Mouse (Mus musculus) embryonic facial prominence, embryonic 12.5 days (tissue): Measurements from ENCODE around the gene Polr2i. TPM values are rescaled to one million over a fixed set of nuclear protein-coding genes. Genes with fewer than 3 reads are reported as not detected.
A peak's percentile ranks its signal among the peaks of the same experiment; 100 is the strongest.
"Not testable (repeated sequence)": the region's sequence is repeated elsewhere in the genome, so short reads cannot be mapped to it uniquely, and the experiment has no call there.

ENCODE experiments used
- ATAC-seq: fragments of 200-750 bp; cut with Nextera tagmentation; 2 replicates; pipeline ENCODE4 v1.8.0; 2017; ENCODE audit not compliant: insufficient number of reproducible peaks, insufficient read depth, low FRiP score, low TSS enrichment
- H3K27ac ChIP-seq: fragments of 300-500 bp; sonication (generic); 2 replicates; pipeline ENCODE4 v1.5.1; 2016; ENCODE audit warnings: mild to moderate bottlenecking
- H3K27me3 ChIP-seq: fragments of 300-500 bp; sonication (generic); 2 replicates; pipeline ENCODE4 v1.6.1; 2016; ENCODE audit warnings: mild to moderate bottlenecking, moderate library complexity
- H3K36me3 ChIP-seq: fragments of 300-500 bp; sonication (generic); 2 replicates; pipeline ENCODE4 v1.6.1; 2016; ENCODE audit warnings: mild to moderate bottlenecking
- H3K4me1 ChIP-seq: fragments of 300-500 bp; sonication (generic); 2 replicates; pipeline ENCODE4 v1.6.1; 2016
- H3K4me2 ChIP-seq: fragments of 300-500 bp; sonication (generic); replicated peaks from 2 replicates; pipeline ENCODE4 v1.6.1; 2016; ENCODE audit warnings: mild to moderate bottlenecking, moderate library complexity
- H3K4me3 ChIP-seq: fragments of 300-500 bp; sonication (generic); 2 replicates; pipeline ENCODE4 v1.5.1; 2016; ENCODE audit warnings: mild to moderate bottlenecking
- H3K9ac ChIP-seq: fragments of 300-500 bp; sonication (generic); 2 replicates; pipeline ENCODE4 v1.6.1; 2016; ENCODE audit warnings: mild to moderate bottlenecking, moderate library complexity
- H3K9me3 ChIP-seq: fragments of 300-500 bp; sonication (generic); 2 replicates; pipeline ENCODE4 v1.6.1; 2016; ENCODE audit warnings: mild to moderate bottlenecking, moderate library complexity
- WGBS: fragments of 180-500 bp; shearing (Covaris S2); methylation state at CpG from one replicate; pipeline ENCODE4 v1.1.7; 2016; 5-methylcytosine and 5-hydroxymethylcytosine counted together
- polyA plus RNA-seq: library from polyadenylated mRNA; unstranded; fragments of >200 nt; fragmentation: Nextera tagmentation; extraction: Ambion mirVana; gene quantifications from 2 replicates; pipeline ENCODE4 v1.2.1, GENCODE M21; 2016

Gene Polr2i
- polyA plus RNA-seq, 1 experiment from 2014 or later = 181 TPM

GRCm38 (mm10) chr7:30194884-30195283 lies 36.9 kb upstream of the Polr2i start:
- Histone ChIP-seq H3K9ac (peak overlapping the region; percentile 77), H3K27ac (peak overlapping the region; percentile 87), H3K4me1 (peaks cover 22% of the 10 kb centered on the region), H3K9me3 (no peaks in the 10 kb centered on the region), H3K4me3 (peak overlapping the region; percentile 76), H3K27me3 (no peaks in the 10 kb centered on the region), H3K4me2 (peak overlapping the region; percentile 79), H3K36me3 (peaks cover 25% of the 10 kb centered on the region)
- peak; percentile 82 for ATAC-seq
- 1% methylated on average over 28 of the region's 28 CpGs for WGBS

DNA sequence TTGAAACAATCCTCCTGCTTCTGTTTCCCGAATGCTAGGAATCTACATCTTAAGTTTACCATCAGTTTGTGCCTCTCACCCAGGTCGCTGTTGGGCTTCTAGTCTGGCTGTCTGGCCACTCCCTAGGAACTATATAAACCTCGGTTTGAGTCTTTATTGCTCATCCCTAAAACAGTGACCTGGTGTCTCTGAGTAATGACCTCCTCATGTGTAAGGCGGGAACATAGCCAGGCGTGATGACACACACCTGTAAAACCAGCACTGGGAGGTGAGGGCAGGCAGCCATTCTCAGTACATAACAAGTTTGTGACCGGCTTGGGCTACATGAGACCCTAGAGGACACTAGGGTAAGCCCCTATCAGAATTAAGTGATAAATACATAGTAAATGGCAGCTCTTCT lies 36.3 kb upstream of the Polr2i start:
- Histone ChIP-seq H3K4me3 (no peak overlapping the region), H3K27ac (no peak overlapping the region), H3K9ac (no peak overlapping the region), H3K27me3 (no peaks in the 10 kb centered on the region), H3K9me3 (no peaks in the 10 kb centered on the region), H3K4me2 (peak overlapping the region; percentile 79), H3K4me1 (peaks cover 22% of the 10 kb centered on the region), H3K36me3 (peaks cover 19% of the 10 kb centered on the region)
- ATAC-seq = no peak
- 71% methylated on average over 6 of the region's 6 CpGs for WGBS

- Histone ChIP-seq H3K9me3 (no peaks in the 10 kb centered on the region), H3K27me3 (no peaks in the 10 kb centered on the region), H3K4me2 (no peak overlapping the region), H3K27ac (no peak overlapping the region), H3K4me3 (no peak overlapping the region), H3K36me3 (peaks cover 12% of the 10 kb centered on the region), H3K4me1 (peaks cover 22% of the 10 kb centered on the region), H3K9ac (no peak overlapping the region)
- no peak for ATAC-seq
- WGBS = 74% methylated on average over 6 of the region's 6 CpGs
These were observed 35.6 kb upstream of the Polr2i start for GRCm38 (mm10) chr7:30196171-30196570.

DNA sequence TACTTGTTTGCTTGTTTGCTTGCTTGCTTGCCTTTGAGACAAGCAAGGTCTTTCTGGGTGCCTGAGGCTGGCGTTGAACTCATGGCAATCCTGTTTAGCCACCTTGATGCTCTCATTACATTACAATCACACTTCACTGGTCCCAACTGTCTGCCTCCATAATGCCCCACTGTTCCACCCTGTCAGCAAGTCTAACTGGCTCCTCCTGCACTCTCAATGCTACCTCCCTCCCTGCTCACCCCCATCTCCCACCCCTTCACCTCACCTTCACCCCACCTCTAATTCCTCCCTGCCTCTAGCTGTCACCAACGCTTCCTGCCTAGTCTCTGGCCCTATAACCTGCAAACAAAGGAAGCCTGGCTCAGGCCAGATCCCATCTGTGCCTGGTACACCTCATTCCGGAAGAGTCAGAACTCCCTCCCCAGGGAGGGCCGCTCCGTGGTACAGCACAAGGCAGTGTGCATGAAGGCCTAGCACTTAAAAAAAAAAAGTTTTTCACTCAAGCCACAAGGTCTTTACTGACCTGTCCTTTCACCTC lies 34.1 kb upstream of the Polr2i start:
- H3K9me3 ChIP-seq = no peaks in the 10 kb centered on the region
- H3K4me1 ChIP-seq = peaks cover 20% of the 10 kb centered on the region
- WGBS = 64% methylated on average over 5 of the region's 5 CpGs
- 0 out of 2 replicates have a peak overlapping the region, but pooled peaks have one; percentile 5 for H3K27ac ChIP-seq
- ATAC-seq = no peak
- no peaks in the 10 kb centered on the region for H3K27me3 ChIP-seq
- H3K4me2 ChIP-seq = no peak overlapping the region
- no peak overlapping the region for H3K9ac ChIP-seq
- no peaks in the 10 kb centered on the region for H3K36me3 ChIP-seq
- no peak overlapping the region for H3K4me3 ChIP-seq

DNA sequence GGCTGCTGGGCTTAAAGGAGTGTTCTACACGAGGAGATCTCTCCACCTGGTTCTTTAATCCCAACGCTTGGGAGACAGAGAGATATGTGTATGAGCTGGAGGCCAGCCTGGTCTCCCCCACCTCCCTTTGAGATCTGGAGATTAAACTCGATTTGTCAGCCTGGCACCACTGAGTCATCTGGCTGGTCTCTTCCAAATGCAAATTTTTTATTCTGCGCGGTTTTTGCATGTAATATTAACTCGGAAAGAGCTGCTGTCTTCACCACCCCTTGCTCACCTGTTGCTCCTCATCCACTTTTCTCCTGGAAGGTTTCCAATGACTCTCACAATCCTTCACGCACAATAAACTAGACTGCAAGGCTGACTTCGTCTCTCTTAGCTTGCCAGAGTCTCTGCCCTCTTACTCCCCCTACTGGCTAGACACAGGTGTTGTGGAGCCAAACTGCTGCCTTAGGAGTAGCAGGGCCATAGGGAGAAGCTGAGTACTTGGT lies 33.2 kb upstream of the Polr2i start, which contains the start of gene Capns1:
Gene Capns1 (minus strand): TSS at position 331 of the 491 bp plus-strand sequence.
- H3K36me3 ChIP-seq = no peaks in the 10 kb centered on the region

GRCm38 (mm10) chr7:30199498-30200139 lies 32.1 kb upstream of the Polr2i start:
- no peak overlapping the region for H3K9ac ChIP-seq
- H3K4me3 ChIP-seq = no peak overlapping the region
- H3K4me1 ChIP-seq = peaks cover 10% of the 10 kb centered on the region; the same call in 1 of the 2 replicates
- no peak overlapping the region for H3K27ac ChIP-seq
- H3K9me3 ChIP-seq = no peaks in the 10 kb centered on the region
- no peak overlapping the region for H3K4me2 ChIP-seq
- H3K27me3 ChIP-seq = no peaks in the 10 kb centered on the region
- no peak for ATAC-seq
- no peaks in the 10 kb centered on the region for H3K36me3 ChIP-seq
- WGBS = 74% methylated on average over 18 of the region's 18 CpGs

More for the DNA sequence above, 33.2 kb upstream of the Polr2i start, which contains the start of gene Capns1:
- Histone ChIP-seq H3K9ac (no peak within 1 kb of the TSS), H3K27ac (peak within 1 kb of the TSS; percentile 46; the same call in 1 of the 2 replicates), H3K4me3 (no peak within 1 kb of the TSS), H3K4me2 (peak within 1 kb of the TSS; percentile 31), H3K9me3 (no peaks in the 10 kb centered on the region), H3K4me1 (peaks cover 11% of the 10 kb centered on the region), H3K27me3 (no peaks in the 10 kb centered on the region)
- 6% methylated on average over 8 of the region's 8 CpGs for WGBS
- no peak for ATAC-seq

DNA sequence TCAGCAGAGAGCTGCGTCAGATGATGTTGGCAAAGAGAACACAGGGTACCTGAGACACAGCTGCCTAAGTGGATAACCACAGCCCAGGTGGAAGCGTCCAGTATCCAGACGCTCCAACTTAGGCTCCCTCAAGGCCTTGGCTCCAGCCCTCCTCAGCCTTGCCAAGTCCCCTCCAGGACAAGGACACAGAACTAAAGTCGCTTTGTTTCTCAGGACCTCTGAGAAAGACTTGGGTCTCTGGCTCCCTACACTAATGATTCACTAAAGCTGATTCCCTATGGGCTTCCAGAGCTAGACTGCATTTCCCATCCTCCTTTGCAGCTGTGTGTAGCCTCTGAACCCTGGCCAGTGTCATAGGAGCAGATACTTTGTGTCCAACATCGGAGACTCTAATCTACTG lies 31.5 kb upstream of the Polr2i start:
- Histone ChIP-seq H3K27me3 (no peaks in the 10 kb centered on the region), H3K9me3 (no peaks in the 10 kb centered on the region), H3K9ac (no peak overlapping the region), H3K4me2 (no peak overlapping the region), H3K27ac (no peak overlapping the region), H3K4me1 (peaks cover 8% of the 10 kb centered on the region; the same call in 1 of the 2 replicates), H3K4me3 (no peak overlapping the region), H3K36me3 (no peaks in the 10 kb centered on the region)
- WGBS = 79% methylated on average over 5 of the region's 5 CpGs
- no peak for ATAC-seq

GRCm38 (mm10) chr7:30200661-30201060 lies 31.1 kb upstream of the Polr2i start:
- not testable (repeated sequence) for H3K9ac ChIP-seq, ATAC-seq, H3K36me3 ChIP-seq, H3K27ac ChIP-seq, H3K4me2 ChIP-seq, H3K4me3 ChIP-seq, H3K27me3 ChIP-seq, H3K4me1 ChIP-seq, H3K9me3 ChIP-seq
- 84% methylated on average over 5 of the region's 5 CpGs for WGBS

DNA sequence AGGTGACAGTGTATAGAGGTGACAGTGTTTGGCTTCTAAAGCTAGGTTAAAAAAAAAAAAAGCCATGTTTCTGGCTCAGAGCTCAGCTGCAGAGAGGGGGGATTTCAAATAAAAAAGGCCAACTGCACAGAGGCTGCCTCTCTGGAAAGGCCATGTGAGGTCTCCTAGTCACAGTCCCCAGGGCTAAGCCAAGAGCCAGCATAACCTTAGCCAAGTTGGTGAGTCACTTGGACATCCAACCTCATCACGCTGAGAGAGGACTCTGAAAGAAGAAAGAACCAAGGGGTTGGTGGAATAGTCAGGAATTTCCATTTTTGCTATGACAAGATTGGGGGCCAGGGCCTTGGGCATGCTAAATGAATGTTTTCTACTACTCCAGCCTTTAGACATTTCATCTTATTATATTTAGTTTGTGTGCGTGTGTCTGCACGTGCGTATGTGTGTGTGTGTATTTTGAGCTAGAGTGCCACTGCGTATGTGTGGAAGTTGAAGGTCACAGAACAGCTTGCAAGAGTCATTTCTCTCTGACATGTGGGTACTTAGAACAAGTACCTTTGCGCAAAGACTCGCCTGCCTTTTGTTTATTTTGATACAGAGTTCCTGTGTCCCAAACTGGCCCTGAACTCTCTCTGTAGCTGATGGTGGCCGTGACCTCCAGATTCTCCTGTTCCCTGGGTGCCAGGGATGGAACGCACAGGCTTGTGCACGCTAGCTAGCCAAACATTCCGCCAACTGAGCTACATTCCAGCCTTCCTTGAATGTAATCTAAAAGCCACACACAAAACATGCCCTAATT lies 28.7 kb upstream of the Polr2i start:
- no peak overlapping the region for H3K4me2 ChIP-seq
- H3K27ac ChIP-seq = no peak overlapping the region
- no peak overlapping the region for H3K4me3 ChIP-seq
- H3K9me3 ChIP-seq = no peaks in the 10 kb centered on the region
- 79% methylated on average over 11 of the region's 11 CpGs for WGBS
- H3K9ac ChIP-seq = no peak overlapping the region
- ATAC-seq = no peak
- no peaks in the 10 kb centered on the region for H3K36me3 ChIP-seq
- H3K27me3 ChIP-seq = no peaks in the 10 kb centered on the region
- H3K4me1 ChIP-seq = no peaks in the 10 kb centered on the region

DNA sequence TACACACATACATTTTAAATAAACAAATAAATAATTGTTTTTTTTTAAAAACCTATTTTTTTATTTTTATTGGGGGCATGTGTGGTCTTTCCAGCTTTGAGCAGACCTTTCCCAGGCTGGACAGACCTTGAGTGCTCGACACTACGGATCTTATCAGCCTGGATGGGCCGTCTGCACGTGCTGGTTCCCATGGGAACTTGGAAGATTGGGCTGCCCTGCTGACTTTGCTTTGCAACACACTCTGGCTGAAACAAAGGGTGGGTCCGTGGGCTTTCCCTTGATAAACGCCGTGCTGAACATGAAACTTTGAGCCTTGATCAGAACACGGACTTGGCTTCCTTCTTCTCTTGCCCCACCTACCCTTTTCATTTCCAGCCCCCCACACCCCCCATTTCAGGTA lies 27.4 kb upstream of the Polr2i start:
- no peaks in the 10 kb centered on the region for H3K4me1 ChIP-seq
- no peaks in the 10 kb centered on the region for H3K27me3 ChIP-seq
- no peak overlapping the region for H3K9ac ChIP-seq
- 49% methylated on average over 8 of the region's 8 CpGs for WGBS
- H3K4me2 ChIP-seq = no peak overlapping the region
- H3K36me3 ChIP-seq = no peaks in the 10 kb centered on the region
- no peak overlapping the region for H3K27ac ChIP-seq
- ATAC-seq = no peak
- no peak overlapping the region for H3K4me3 ChIP-seq
- H3K9me3 ChIP-seq = no peaks in the 10 kb centered on the region

DNA sequence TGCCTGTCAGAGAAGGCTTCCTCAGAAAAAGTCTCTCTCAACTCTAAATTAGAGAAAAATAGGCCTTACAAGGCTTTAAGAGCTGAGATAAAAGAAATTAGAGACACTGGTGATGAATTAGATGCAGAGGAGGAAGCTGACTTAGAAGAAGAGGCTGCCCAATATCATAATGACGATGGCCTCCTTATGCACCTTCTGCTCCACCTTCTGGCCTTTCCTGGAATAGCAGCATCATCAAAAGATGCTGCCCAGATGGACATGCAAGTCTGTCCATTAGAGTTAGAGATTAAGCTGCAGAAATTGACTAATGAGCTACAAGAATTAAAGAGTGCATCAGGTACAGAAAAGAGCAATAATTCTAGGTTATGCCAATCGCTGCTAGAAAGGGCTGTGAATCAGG lies 26.4 kb upstream of the Polr2i start:
- H3K4me3 ChIP-seq = no peak overlapping the region
- WGBS = 1% methylated on average over 2 of the region's 2 CpGs
- no peaks in the 10 kb centered on the region for H3K27me3 ChIP-seq
- no peaks in the 10 kb centered on the region for H3K4me1 ChIP-seq
- H3K36me3 ChIP-seq = no peaks in the 10 kb centered on the region
- H3K4me2 ChIP-seq = no peak overlapping the region
- H3K27ac ChIP-seq = no peak overlapping the region
- no peak overlapping the region for H3K9ac ChIP-seq
- no peak for ATAC-seq
- no peaks in the 10 kb centered on the region for H3K9me3 ChIP-seq

DNA sequence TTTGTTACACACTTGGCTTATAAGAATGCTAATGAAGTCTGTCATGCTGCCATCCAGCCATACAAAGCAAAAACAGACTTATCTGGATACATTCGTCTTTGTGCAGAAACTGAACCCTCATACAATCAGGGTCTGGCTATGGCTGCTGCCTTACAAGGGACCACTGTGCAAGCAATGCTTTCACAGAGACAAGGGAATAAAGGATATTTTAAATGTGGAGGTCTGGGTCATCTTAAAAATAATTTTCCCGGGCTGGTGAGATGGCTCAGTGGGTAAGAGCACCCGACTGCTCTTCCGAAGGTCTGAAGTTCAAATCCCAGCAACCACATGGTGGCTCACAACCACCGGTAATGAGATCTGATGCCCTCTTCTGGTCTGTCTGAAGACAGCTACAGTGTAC lies 25.4 kb upstream of the Polr2i start:
- not testable (repeated sequence) for H3K9me3 ChIP-seq, H3K27me3 ChIP-seq, H3K4me2 ChIP-seq, H3K36me3 ChIP-seq, H3K27ac ChIP-seq, ATAC-seq, H3K4me3 ChIP-seq, H3K4me1 ChIP-seq, H3K9ac ChIP-seq
- WGBS = 53% methylated on average over 5 of the region's 5 CpGs
